In the genomic region with DNA sequence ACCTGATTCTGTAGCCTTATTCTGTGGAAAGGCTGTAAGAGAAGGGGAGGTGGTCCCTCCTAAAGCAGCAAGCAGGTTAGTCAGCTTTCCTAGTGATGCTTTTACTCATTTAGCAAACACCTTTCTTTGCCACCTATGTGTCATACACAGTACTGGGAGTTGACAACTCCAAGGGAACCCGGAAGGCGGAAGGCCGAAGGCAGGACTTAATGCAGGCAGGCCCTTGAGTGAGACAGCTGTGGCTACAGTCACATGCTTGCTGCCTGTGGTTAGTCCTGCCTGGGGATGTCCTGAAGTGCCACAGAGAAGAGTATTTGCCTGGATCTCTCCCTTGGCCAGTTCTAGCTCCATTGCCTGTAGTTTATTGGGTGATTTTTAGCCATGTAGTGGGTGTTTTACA, we compare ENCODE assay signal across 21 mouse cellular contexts.
"Had no signal": no experiment of that assay in that cellular context is flagged by ENCODE, and none has a peak within 500 bp of the region (broad histone marks: within the 10 kb centered on the region; RNA-seq: fewer than 3 reads in every experiment).

No protein-coding gene starts in this region.

- H3K27me3 ChIP-seq: liver, embryonic 15.5 days; lung, embryonic 15.5 days; megakaryocyte, embryonic 14.5 days; midbrain, embryonic 13.5 days; midbrain, embryonic 15.5 days; neural tube, embryonic 13.5 days; neural tube, embryonic 15.5 days; stomach, embryonic 15.5 days had no signal

- H3K36me3 ChIP-seq: liver, embryonic 15.5 days; lung, embryonic 15.5 days; midbrain, embryonic 13.5 days; midbrain, embryonic 15.5 days; neural tube, embryonic 13.5 days; neural tube, embryonic 15.5 days; stomach, embryonic 15.5 days had no signal

- H3K4me2 ChIP-seq: liver, embryonic 15.5 days; lung, embryonic 15.5 days; midbrain, embryonic 11.5 days; midbrain, embryonic 13.5 days; midbrain, embryonic 15.5 days; neural tube, embryonic 13.5 days; neural tube, embryonic 15.5 days; stomach, embryonic 15.5 days had no signal

- ATAC-seq: liver, postnatal 0 days; lung, postnatal 0 days; midbrain, embryonic 13.5 days; midbrain, embryonic 15.5 days had no signal

- H3K4me3 ChIP-seq: liver, embryonic 15.5 days; lung, embryonic 15.5 days; megakaryocyte, embryonic 14.5 days; midbrain, embryonic 13.5 days; midbrain, embryonic 15.5 days; neural tube, embryonic 13.5 days; neural tube, embryonic 15.5 days; stomach, embryonic 15.5 days had no signal

- H3K9ac ChIP-seq: liver, embryonic 15.5 days; liver, postnatal 0 days; lung, embryonic 15.5 days; midbrain, embryonic 13.5 days; midbrain, embryonic 15.5 days; neural tube, embryonic 13.5 days; neural tube, embryonic 15.5 days; stomach, embryonic 15.5 days had no signal

- DNase-seq: liver, postnatal 0 days; lung, adult 2 months; lung, postnatal 14 days; lung, postnatal 36 days; retina, postnatal 1 day; right cerebral cortex, adult 18-20 months; right cerebral cortex, postnatal 25 days; thymus, adult 2 months; thymus, postnatal 25 days; thymus, postnatal 4 days had no signal

- H3K27ac ChIP-seq: liver, embryonic 15.5 days; lung, embryonic 15.5 days; macrophage; midbrain, embryonic 13.5 days; midbrain, embryonic 15.5 days; neural tube, embryonic 13.5 days; neural tube, embryonic 15.5 days had no signal

- H3K4me1 ChIP-seq: liver, embryonic 15.5 days; lung, embryonic 15.5 days; midbrain, embryonic 13.5 days; midbrain, embryonic 15.5 days; neural tube, embryonic 13.5 days; neural tube, embryonic 15.5 days had no signal

- H3K9me3 ChIP-seq: liver, embryonic 15.5 days; lung, embryonic 15.5 days; megakaryocyte, embryonic 14.5 days; midbrain, embryonic 13.5 days; midbrain, embryonic 15.5 days; neural tube, embryonic 13.5 days; neural tube, embryonic 15.5 days; stomach, embryonic 15.5 days had no signal
